Mouse (Mus musculus): ENCODE data around the gene Cenpu.
"Not testable (repeated sequence)": the region's sequence is repeated elsewhere in the genome, so short reads cannot be mapped to it uniquely, and the experiment has no call there.

Cenpu gene

GRCm38 (mm10) chr8:46550058-46550457, 1.8 kb upstream of the Cenpu start:
- no peak for DNase-seq (ENCODE audit: low read depth)

DNA sequence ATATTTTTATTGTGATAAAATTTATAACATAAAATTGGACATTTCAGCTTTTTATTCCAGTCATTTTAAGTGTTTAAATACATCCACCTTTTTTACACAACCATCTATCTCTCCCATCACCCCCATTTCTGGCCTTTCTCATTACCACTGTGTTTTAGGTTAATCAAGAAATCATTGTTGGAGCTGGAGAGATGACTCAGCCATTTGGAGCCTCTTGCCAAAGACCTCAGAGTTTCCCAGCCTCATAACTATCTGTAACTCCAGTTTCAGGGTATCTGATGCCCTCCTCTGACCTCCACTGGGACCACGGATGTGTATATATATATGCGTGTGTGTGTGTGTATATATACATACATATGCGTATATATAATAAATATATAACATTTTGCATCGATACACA, 799 bp upstream of the Cenpu start:
- peak; percentile 65 for DNase-seq (ENCODE audit: low read depth)

- peak; percentile 39 for DNase-seq (ENCODE audit: low read depth)
Observed at GRCm38 (mm10) chr8:46552441-46552765, 575 bp downstream of the Cenpu start.

DNA sequence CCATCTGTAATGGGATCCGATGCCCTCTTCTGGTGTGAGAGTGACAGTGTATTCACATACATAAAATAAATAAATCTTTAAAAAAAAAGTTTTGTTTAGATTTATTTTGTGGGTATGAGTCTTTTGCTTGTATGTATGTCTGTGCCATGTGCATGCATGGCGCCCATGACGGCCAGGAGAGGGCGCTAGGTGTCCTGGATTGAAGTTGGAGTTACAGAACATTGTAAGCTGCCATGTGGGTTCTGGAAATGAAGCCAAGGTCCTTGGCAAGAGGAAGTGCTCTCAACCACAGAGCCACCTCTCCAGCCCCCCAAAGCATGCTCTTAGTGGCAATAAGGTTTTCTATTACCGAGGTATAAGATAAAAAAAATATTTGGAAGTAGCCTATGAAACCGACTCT, 7.6 kb downstream of the Cenpu start:
- DNase-seq (ENCODE audit: low read depth): peak; percentile 57

GRCm38 (mm10) chr8:46562333-46562732, 10.5 kb downstream of the Cenpu start:
- DNase-seq (ENCODE audit: low read depth): no peak

DNA sequence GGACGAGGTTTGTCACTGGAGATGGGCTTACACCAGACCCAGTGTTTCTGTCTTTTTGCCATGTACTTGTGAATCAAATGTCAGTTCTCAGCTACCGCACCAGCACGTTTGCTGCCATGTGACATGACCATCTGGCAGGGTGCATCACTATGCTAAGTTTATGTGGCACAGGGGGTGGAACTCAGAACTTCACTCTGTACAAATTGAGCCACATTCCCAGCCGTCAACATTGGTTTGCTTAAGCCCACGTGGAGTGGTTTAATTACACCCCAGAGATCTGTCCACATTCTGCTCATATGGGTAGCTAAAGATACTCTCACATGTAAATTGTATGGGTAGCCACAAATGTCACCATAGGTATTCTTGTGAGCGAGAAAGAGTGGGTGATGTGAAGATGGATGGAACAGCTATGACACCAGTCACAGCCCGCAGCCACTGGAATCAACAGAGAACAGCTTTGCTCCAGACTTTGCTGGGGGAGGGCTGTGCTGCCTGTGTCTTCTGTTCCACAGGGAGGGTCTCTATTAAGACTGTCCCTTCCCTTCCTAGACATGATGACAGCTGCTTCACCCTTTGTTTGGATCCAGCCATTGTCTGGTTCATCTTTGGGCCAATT, 15.2 kb downstream of the Cenpu start:
- no peak for DNase-seq (ENCODE audit: low read depth)

- no peak for DNase-seq (ENCODE audit: low read depth)
Observed at GRCm38 (mm10) chr8:46567946-46568345, 16.1 kb downstream of the Cenpu start.

- DNase-seq (ENCODE audit: low read depth): no peak
Observed at GRCm38 (mm10) chr8:46568942-46569341, 17.1 kb downstream of the Cenpu start.

DNA sequence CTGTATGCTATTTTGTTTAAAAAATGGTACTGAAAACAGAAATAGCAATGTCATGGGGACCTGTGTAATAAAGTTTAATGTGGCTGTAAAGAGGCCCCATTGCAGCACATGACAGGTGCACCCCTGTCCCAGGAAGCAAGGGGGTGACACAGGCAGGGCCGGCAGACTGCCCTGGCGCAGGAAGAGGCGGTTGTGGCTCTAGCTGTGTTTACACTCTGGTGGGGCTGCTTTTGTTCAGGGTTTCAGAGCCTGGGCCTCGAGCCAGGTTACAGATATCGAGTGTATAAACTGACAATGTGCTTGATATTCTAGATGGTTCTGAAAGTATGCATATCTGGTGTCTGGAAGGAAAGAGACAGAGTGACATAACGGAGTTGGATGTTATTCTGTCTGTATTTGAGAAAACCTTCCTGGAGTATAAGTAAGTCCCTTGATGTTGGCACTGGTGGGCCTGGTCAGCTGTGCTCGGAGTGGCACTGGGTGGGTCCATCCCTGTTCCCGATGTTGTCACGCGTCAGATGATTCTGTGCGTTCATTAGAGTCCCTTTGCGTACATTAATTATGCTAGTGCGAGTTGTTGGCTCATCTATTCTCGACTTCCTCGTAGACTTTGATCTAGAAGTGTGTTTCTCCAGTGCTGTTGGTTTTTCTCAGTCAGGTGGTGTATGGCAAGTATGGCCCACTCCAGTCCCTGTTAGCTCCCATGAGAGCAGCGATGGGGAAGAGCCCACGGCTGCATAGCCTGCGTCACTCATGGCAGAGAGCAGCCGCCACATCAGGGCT, 18.0 kb downstream of the Cenpu start:
- no peak for DNase-seq (ENCODE audit: low read depth)

- no peak for DNase-seq (ENCODE audit: low read depth)
Observed at GRCm38 (mm10) chr8:46570673-46571072, 18.8 kb downstream of the Cenpu start.

GRCm38 (mm10) chr8:46573446-46573845, 21.6 kb downstream of the Cenpu start:
- DNase-seq (ENCODE audit: low read depth): no peak

DNA sequence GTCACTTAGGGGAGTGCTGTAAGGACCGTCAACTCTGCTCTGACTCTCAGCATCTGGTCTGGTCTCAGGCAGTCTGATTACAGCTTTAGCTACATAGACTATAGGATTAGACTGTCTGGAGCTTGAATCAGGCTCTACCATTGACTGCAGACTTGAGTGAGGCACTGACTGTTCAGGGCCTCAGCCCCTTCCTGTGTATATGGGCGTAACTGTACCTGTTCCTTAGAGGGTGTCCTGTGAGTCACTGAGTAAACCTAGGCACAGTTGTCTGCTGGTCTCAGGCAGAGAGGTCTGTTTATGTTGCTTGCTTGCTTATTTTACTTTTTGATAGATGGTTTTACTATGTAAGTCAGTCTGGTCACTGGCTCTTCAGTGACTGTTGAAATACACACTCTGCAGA, 22.1 kb downstream of the Cenpu start:
- no peak for DNase-seq (ENCODE audit: low read depth)

DNA sequence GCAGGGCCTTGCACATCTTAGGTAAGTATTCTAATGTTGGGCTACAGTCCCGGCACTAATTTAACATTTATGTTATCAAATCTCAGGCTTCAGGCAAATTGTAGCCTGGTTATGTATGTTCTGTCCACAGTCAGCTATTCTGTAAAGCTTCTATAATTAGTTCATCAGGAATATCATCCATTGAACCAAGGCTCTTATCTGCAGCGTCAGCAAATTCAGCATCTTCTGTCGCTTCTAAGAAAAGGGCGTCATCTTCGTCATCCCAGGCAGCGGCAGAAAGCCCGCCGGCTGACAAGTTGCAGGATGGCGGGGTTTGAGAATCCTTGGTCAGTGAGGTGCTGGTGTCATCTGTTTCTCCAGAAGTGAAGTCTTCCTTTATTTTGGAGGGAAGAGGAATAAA, 27.0 kb downstream of the Cenpu start:
- no peak for DNase-seq (ENCODE audit: low read depth)

GRCm38 (mm10) chr8:46584328-46584727, 32.5 kb downstream of the Cenpu start:
- DNase-seq (ENCODE audit: low read depth): not testable (repeated sequence)

DNA sequence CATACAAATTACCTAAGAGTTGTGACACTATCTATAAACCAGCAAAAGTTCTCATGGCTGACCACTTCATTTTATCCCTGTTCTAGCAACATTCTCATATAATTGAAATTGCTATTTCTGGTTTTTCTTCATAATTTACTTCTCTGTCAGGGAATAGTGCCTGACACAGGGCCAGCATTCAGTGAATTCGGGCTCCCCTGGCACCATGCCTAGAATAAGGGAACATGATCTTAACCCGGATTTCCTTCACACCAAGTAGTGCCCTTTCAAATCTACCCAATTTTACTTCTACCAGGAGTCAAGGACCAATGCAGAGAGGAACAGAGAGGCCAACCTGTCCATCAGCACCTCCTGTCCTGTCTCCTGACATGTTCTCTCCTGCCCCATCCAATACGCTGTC, 33.7 kb downstream of the Cenpu start:
- no peak for DNase-seq (ENCODE audit: low read depth)

- DNase-seq (ENCODE audit: low read depth): peak; percentile 64
Observed at GRCm38 (mm10) chr8:46587911-46588310, 36.1 kb downstream of the Cenpu start.

DNA sequence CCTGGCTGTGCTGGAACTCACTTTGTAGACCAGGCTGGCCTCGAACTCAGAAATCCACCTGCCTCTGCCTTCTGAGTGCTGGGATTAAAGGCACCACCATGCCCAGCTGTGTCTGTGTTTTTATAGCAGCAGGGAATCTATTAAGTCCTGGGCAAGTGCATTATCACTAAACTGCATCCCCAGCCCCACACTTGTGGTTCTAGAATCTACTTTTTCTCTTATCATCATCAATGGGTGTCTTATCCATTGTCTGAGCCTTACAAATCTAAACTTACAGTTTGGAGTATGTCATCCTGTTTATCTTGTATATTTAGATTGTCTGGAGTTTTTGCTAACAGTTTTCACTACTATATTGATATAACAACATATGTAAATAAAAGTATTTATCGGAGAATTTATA, 36.8 kb downstream of the Cenpu start:
- no peak for DNase-seq (ENCODE audit: low read depth)

DNA sequence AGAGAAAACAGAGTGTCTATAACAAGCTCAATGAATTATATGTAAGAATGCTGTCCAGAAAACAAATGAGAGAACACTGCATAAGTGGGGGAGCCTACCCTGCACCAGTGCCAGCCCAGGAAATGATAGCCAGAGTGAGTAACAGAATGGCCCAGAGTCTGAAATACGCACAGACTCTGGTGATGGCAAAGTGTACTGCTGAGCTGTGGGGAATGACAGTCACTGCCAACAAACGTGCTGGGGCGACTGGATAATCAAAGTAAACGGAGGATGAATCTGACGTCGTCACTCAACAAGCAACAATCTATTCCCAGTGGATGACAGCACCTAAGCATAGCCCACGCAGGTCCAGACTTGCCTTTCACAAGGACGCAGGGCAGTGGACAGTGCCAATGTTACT, 41.2 kb downstream of the Cenpu start:
- no peak for DNase-seq (ENCODE audit: low read depth)

- no peak for DNase-seq (ENCODE audit: low read depth)
Observed at GRCm38 (mm10) chr8:46593772-46594171, 41.9 kb downstream of the Cenpu start.

DNA sequence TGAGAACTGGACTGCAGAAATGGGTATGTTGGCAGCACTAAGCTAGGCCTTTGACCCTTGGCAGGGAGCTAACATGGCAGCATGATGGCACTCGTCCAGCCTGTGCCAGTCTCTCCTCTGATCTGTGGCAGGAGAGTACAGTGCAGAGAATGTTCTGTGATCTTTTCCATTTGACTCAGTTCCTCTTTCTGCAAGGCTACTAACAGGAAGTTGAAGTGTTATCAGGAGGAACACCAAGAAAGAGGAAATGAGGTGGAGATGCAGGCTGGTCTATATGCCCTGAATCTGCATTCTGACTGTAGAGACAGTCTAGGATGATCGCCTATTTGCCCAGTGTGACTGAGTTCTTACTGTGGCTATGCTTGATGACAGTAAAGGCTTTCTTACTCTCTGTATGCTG, 43.8 kb downstream of the Cenpu start:
- no peak for DNase-seq (ENCODE audit: low read depth)

DNA sequence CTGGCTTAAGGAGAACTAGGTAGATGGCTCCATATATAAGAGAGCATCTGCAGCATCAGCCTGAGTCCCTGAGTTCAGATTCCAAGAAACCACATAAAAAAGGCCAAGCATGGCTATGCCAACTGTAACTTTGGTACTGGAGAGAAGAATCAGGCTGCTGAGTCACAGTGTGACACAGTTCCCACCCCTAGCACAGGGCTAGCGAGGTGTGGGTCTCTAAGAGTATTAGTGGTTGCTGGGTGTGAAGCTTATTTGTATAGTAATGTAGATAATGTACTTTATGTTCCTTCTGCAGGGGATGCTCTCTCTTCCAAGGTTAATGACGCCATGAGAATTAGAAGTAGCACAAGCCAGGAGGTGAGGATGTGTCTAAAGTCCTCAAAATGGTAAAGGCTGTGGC, 44.7 kb downstream of the Cenpu start:
- no peak for DNase-seq (ENCODE audit: low read depth)

- DNase-seq (ENCODE audit: low read depth): no peak
Observed at GRCm38 (mm10) chr8:46597411-46597810, 45.6 kb downstream of the Cenpu start.

GRCm38 (mm10) chr8:46598114-46598513, 46.3 kb downstream of the Cenpu start:
- DNase-seq (ENCODE audit: low read depth): no peak

- no peak for DNase-seq (ENCODE audit: low read depth)
Observed at GRCm38 (mm10) chr8:46598753-46599152, 46.9 kb downstream of the Cenpu start.

All from c-Kit-positive CD71-positive TER-119-negative erythroid progenitor cells, embryonic 14.5 days (primary cell).